4 mouse cellular contexts compared by ENCODE assay signal in the genomic region with DNA sequence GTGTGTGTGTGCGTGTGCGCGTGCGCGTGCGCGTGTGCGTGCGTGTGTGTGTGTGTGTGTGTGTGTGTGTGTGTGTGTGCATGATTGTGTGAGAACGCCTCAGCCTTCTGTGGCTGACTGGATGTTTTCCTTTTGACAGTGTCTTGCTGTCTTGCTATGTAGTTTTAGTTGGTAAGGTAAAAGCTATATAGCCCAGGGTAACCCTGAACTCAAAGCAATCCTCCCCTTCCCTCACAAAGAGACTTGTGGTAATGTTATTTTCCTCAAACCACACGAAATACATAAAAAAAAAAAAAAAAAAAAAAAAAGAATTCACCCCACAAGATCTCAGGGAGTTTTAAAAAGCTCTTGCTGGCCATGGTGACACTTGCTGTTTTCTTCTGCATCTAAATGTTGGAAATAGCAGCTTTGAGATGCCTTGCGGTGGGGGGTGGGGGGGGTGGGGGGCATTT. TPM values are rescaled to one million over a fixed set of nuclear protein-coding genes. Genes with fewer than 3 reads are reported as not detected.
DNase-seq lines count a peak whose midpoint lies in the region; ATAC-seq and TF ChIP-seq lines count a peak whose summit lies in the region.
"Not testable (repeated sequence)": the region's sequence is repeated elsewhere in the genome, so short reads cannot be mapped to it uniquely, and the experiment has no call there.

No protein-coding gene starts in this region.

- H3K4me3 ChIP-seq in MEL (ENCODE audit: control insufficient read depth in 1 of 2, insufficient read depth in 1 of 2, low read depth in 2 of 2, low read length in 2 of 2); limb, embryonic 10.5 days: not testable (repeated sequence)

- not testable (repeated sequence) for H3K9me3 ChIP-seq in MEL (replicated peaks; ENCODE audit: insufficient read depth, low read length); limb, embryonic 10.5 days (replicated peaks)

- not testable (repeated sequence) for TF ChIP-seq CTCF in MEL (IDR thresholded peaks at IDR 0.05 in 2 of 3, conservative IDR thresholded peaks at IDR 0.05 in 1 of 3; ENCODE audit: control insufficient read depth in 1 of 3, insufficient read depth in 1 of 3, low read depth in 2 of 3, low read length in 3 of 3, poor library complexity in 1 of 3, severe bottlenecking in 1 of 3)

- H3K4me1 ChIP-seq in MEL (ENCODE audit: control insufficient read depth in 1 of 2, insufficient read depth in 2 of 2, low read length in 2 of 2): peaks cover 17 to 56% of the 10 kb centered on the region in 2 experiments
- H3K4me1 ChIP-seq in limb, embryonic 10.5 days: not testable (repeated sequence)

- not testable (repeated sequence) for DNase-seq in MEL (ENCODE audit: low read depth, low spot score)
- peak; percentile 71 for DNase-seq in induced T-regulatory cell, adult 2 months (ENCODE audit: low read depth)
- peak; percentile 7 for DNase-seq in limb, embryonic 10.5 days (ENCODE audit: low spot score)

- not testable (repeated sequence) for H3K79me2 ChIP-seq in MEL (ENCODE audit: control insufficient read depth, insufficient read depth, low read length, poor library complexity)

- not testable (repeated sequence) for TF ChIP-seq POLR2A in MEL (IDR thresholded peaks at IDR 0.05; ENCODE audit: control insufficient read depth in 1 of 2, insufficient read depth in 1 of 2, low read depth in 1 of 2, low read length in 2 of 2, poor library complexity in 1 of 2)

- not testable (repeated sequence) for H3K27me3 ChIP-seq in MEL (ENCODE audit: control insufficient read depth in 1 of 2, insufficient read depth in 2 of 2, low read length in 2 of 2); limb, embryonic 10.5 days (ENCODE audit: low read depth, poor library complexity, severe bottlenecking)

- ATAC-seq in CD4-positive, CD25-positive, alpha-beta regulatory T cell, adult 4 months: peak; percentile 9

- TF ChIP-seq EP300 in MEL (IDR thresholded peaks at IDR 0.05; ENCODE audit: low read depth in 1 of 2, low read length in 2 of 2): not testable (repeated sequence)

- 84% methylated on average over 12 of the region's 12 CpGs for WGBS in limb, embryonic 10.5 days

- not testable (repeated sequence) for TF ChIP-seq RAD21 in MEL (IDR thresholded peaks at IDR 0.05; ENCODE audit: low read depth, low read length)

- H3K36me3 ChIP-seq in MEL (ENCODE audit: control insufficient read depth in 1 of 2, insufficient read depth in 2 of 2, low read length in 2 of 2): peaks cover 0 to 52% of the 10 kb centered on the region in 2 experiments; a peak in 2 of 4 replicates
- not testable (repeated sequence) for H3K36me3 ChIP-seq in limb, embryonic 10.5 days

- not testable (repeated sequence) for H3K9ac ChIP-seq in MEL (ENCODE audit: control insufficient read depth, low read depth, low read length, poor library complexity, severe bottlenecking)

- H3K27ac ChIP-seq in MEL (ENCODE audit: control insufficient read depth, low read depth, low read length); limb, embryonic 10.5 days: not testable (repeated sequence)

TF ChIP-seq in MEL, 35 proteins besides CTCF, POLR2A, EP300 and RAD21:
- TF ChIP-seq ZNF384 (IDR thresholded peaks at IDR 0.05; ENCODE audit: low read depth, low read length): peak; percentile 60; the same call in 1 of the 2 replicates

RNA-seq across cellular contexts. Expression of a gene that starts 14.0 kb away (rescaled TPM):
- polyA plus RNA-seq in CD4-positive, CD25-positive, alpha-beta regulatory T cell, adult 4 months (2017; shearing (Covaris generic)): under 1 TPM in 1 of 2 experiments, not detected in 1; 0.54 TPM
- total RNA-seq in MEL (2012; rRNA removed): 0.69 and 1.7 TPM in 2 replicates
- 1 to 10 TPM in 1 of 2 experiments, not detected in 1; 4.9 TPM for polyA plus RNA-seq in MEL (2012; ENCODE audit: insufficient read depth in 1 of 2, insufficient read length in 2 of 2, low read depth in 1 of 2, low replicate concordance in 2 of 2, missing spikeins in 1 of 2)
- polyA plus RNA-seq in limb, embryonic 10.5 days (2016; fragmentation: Nextera tagmentation; extraction: Ambion mirVana): 1.4 and 1.7 TPM in 2 replicates

RNA-seq across cellular contexts. Expression of a gene that starts 14.4 kb away (rescaled TPM):
- polyA plus RNA-seq in CD4-positive, CD25-positive, alpha-beta regulatory T cell, adult 4 months (2017; shearing (Covaris generic)): 10 to 100 TPM; 27.8 to 79.0 TPM
- total RNA-seq in MEL (2012; rRNA removed): 132 and 140 TPM in 2 replicates
- 100 to 1,000 TPM; 181 to 192 TPM for polyA plus RNA-seq in MEL (2012; ENCODE audit: insufficient read depth in 1 of 2, insufficient read length in 2 of 2, low read depth in 1 of 2, low replicate concordance in 2 of 2, missing spikeins in 1 of 2)
- 45.6 and 50.3 TPM in 2 replicates for polyA plus RNA-seq in limb, embryonic 10.5 days (2016; fragmentation: Nextera tagmentation; extraction: Ambion mirVana)

RNA-seq across cellular contexts. Expression of a gene that starts 29.3 kb away (rescaled TPM):
- polyA plus RNA-seq in CD4-positive, CD25-positive, alpha-beta regulatory T cell, adult 4 months (2017; shearing (Covaris generic)): 100 to 1,000 TPM; 163 to 169 TPM
- total RNA-seq in MEL (2012; rRNA removed): 32.1 and 33.4 TPM in 2 replicates
- polyA plus RNA-seq in MEL (2012; ENCODE audit: insufficient read depth in 1 of 2, insufficient read length in 2 of 2, low read depth in 1 of 2, low replicate concordance in 2 of 2, missing spikeins in 1 of 2): 10 to 100 TPM in 1 of 2 experiments, not detected in 1; 30.2 TPM
- polyA plus RNA-seq in limb, embryonic 10.5 days (2016; fragmentation: Nextera tagmentation; extraction: Ambion mirVana): 81.0 and 87.6 TPM in 2 replicates
